Mouse (Mus musculus): ENCODE measurements around the gene Gm13030.

DNA sequence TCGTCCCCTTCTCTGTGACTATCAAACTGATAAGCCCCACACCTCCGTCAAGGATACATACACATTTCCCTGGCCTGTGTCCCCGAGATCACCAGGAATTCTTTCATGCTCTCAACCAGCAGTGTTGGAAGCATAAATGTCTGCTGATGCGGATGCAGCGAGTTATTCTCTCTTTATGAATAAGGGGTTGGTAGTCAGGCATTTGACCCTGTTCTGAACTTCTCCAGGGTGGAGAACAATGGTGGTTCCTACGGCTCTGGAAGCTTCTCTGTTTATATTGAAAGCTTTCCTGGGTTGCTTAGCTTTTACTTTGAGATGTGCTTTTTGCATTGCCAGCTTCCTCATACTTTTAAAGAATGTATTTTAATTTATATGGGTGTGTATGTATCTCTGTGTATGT is at the start of gene Gm13030:
- TF ChIP-seq ZNF384 (IDR thresholded peaks at IDR 0.05; ENCODE audit: low read depth, low read length) = no peak
- no peak for TF ChIP-seq ZC3H11A (IDR thresholded peaks at IDR 0.05; ENCODE audit: borderline replicate concordance, low read depth, low read length)
- TF ChIP-seq HCFC1 (IDR thresholded peaks at IDR 0.05; ENCODE audit: borderline replicate concordance, insufficient read depth, low read length) = no peak
